Mouse (Mus musculus): ENCODE results near the gene Hyal1. TPM values are rescaled to one million over a fixed set of nuclear protein-coding genes. Genes with fewer than 3 reads are reported as not detected.
A peak's percentile ranks its signal among the peaks of the same experiment; 100 is the strongest.
"Not testable (repeated sequence)": the region's sequence is repeated elsewhere in the genome, so short reads cannot be mapped to it uniquely, and the experiment has no call there.

Gene Hyal1
- polyA plus RNA-seq, 1 experiment from 2014 or later = 8.5 TPM

DNA sequence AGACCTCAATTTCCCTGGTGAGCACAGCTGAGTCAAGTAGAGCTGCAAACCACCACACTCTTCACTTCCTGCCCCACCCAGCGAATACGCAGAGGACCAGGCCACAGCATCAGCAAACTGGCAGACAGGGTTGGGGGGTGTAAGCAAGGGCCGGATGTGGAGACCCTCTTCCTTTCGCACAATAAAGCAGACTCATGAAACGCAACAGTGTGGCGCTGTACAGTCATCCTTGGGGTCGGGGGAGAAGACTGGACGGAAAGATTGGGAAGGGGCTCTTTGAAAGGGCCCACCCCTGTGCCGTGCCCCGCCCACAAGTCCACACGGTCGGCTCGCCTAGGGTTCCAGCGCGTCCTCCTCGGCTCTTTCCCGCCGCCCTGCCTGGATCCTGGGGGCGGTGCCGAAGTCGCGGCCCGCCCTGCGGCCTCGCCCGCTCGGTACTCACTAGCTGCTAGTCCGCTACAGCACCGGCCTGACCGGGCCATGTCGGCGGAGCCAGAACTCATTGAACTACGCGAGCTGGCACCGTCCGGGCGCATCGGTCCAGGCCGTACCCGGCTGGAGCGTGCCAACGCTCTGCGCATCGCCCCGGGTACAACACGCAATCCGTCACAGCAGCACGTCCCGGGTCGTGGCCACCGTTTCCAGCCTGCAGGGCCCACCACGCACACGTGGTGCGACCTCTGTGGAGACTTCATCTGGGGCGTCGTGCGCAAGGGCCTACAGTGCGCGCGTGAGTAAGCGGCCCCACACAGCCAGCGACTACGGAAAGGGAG is 25.4 kb upstream of the Hyal1 start, which contains the start of gene Rassf1:
Rassf1 (plus strand) TSS at position 439 of the 773 bp plus-strand sequence.
- Histone ChIP-seq H3K27ac (replicated peaks) (0 out of 2 replicates have a peak within 1 kb of the TSS, but pooled peaks have one; percentile 38), H3K9ac (replicated peaks) (peak within 1 kb of the TSS; percentile 45), H3K36me3 (no peaks in the 10 kb centered on the region), H3K4me2 (peak within 1 kb of the TSS; percentile 89), H3K4me3 (replicated peaks) (peak within 1 kb of the TSS; percentile 36), H3K27me3 (replicated peaks) (peaks cover 50% of the 10 kb centered on the region), H3K4me1 (peaks cover 61% of the 10 kb centered on the region), H3K9me3 (replicated peaks) (no peaks in the 10 kb centered on the region)
- ATAC-seq (ENCODE audit: low FRiP score) = no peak
- WGBS = 2% methylated on average over 63 of the region's 63 CpGs

DNA sequence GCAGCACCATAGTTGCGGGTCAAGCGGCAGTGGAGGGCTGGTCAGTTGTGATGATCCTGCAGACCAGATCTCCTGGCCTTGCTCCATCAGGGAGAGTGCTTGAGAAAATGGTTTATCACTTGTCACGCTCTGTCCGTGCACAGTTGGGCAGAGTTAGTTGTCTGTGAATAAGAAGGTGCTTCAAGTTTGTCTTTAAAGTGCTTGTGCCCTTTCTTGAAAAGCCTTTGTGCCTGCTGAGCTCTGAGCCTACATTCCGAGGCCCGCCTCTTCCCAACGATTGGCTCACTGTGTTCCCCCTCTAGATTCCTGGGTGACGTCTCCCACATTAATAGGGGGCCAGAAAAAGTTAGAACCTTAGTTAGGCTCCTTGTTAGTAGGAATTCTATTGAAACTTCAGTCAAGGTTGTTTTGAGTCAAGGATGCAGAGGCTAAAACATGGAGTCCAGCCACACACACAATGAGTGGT is 24.8 kb upstream of the Hyal1 start:
- H3K4me2 ChIP-seq = peak overlapping the region; percentile 89
- peak overlapping the region; percentile 45; the same call in 1 of the 2 replicates for H3K9ac ChIP-seq (replicated peaks)
- H3K9me3 ChIP-seq (replicated peaks) = no peaks in the 10 kb centered on the region
- ATAC-seq (ENCODE audit: low FRiP score) = no peak
- peaks cover 61% of the 10 kb centered on the region for H3K4me1 ChIP-seq
- H3K36me3 ChIP-seq = no peaks in the 10 kb centered on the region; the same call in 1 of the 2 replicates
- H3K4me3 ChIP-seq (replicated peaks) = peak overlapping the region; percentile 36
- peaks cover 50% of the 10 kb centered on the region for H3K27me3 ChIP-seq (replicated peaks)
- 14% methylated on average over 8 of the region's 8 CpGs for WGBS
- 0 out of 2 replicates have a peak overlapping the region, but pooled peaks have one; percentile 38 for H3K27ac ChIP-seq (replicated peaks)

DNA sequence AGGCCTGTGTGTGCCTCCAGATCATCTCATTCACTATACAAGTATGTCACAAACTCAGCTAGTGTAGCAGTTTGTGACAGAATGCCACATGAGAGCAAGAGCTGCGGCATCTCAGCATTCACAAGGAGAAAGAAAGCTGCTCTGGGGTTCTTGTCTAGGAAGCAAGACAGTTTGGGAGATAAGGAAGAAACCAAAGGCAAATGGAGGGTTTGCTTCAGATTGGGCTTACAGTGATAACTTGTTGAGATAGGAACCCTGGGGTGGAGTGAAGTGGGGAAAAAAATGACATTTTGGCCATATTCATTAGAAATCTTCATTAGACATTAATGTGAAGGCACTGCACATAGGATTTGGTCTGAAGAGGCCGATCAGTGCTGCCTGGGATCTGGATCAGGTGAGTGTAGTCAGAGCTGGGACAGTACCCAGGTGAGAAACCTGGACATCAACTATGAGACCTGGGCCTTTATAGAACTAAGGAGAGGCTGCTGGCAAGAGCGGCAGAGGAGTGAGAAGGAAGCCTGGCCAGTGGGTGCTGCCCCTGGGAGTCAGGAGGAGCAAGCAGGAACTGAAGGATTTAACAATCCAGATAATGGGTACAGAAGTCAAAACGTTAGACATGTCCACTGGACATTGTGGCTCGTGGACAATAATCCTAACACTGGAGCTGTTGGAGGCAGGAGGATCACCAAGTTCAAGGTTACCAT is 23.9 kb upstream of the Hyal1 start:
- Histone ChIP-seq H3K27me3 (replicated peaks) (peaks cover 50% of the 10 kb centered on the region), H3K9me3 (replicated peaks) (no peaks in the 10 kb centered on the region), H3K36me3 (peaks cover 9% of the 10 kb centered on the region), H3K9ac (replicated peaks) (no peak overlapping the region), H3K4me3 (replicated peaks) (peak overlapping the region; percentile 82; the same call in 1 of the 2 replicates), H3K4me2 (peak overlapping the region; percentile 89), H3K4me1 (peaks cover 58% of the 10 kb centered on the region), H3K27ac (replicated peaks) (no peak overlapping the region)
- no peak for ATAC-seq (ENCODE audit: low FRiP score)
- 81% methylated on average over 5 of the region's 5 CpGs for WGBS

DNA sequence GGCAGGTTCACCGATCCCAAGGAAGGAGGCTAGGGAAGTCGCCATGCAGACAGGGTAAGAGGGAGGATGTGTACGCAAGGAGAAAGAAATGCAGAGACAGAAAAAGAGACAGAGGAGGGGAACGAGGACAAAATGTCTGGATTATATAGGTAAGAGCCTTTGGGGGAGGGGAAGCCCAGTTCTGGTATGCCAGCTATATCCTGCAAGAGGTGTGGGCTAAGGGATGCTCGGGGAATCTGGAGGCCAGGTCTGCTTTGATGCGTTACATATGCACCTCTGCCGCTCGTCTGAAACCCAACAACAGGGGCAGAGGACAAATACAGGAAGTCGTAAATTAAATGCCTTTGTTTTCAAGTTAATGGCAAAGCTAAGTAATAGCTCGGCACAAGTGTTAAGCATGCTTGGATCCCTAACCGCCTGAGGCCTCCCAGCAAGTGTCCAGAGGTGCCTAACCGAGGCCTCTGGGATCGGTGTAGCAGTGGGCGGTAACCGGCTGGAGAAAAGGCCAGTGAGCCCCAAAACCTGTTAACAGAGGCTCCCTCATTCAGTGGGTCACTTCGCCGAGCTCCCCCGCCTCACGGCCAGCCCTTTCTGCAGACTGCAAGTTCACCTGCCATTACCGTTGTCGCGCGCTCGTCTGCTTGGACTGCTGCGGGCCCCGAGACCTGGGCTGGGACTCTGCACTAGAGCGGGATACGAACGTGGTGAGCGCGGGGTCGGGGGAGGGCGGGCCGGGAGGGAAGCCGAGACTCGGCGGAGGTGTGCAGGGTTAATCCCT is 23.0 kb upstream of the Hyal1 start:
- peaks cover 58% of the 10 kb centered on the region for H3K4me1 ChIP-seq

DNA sequence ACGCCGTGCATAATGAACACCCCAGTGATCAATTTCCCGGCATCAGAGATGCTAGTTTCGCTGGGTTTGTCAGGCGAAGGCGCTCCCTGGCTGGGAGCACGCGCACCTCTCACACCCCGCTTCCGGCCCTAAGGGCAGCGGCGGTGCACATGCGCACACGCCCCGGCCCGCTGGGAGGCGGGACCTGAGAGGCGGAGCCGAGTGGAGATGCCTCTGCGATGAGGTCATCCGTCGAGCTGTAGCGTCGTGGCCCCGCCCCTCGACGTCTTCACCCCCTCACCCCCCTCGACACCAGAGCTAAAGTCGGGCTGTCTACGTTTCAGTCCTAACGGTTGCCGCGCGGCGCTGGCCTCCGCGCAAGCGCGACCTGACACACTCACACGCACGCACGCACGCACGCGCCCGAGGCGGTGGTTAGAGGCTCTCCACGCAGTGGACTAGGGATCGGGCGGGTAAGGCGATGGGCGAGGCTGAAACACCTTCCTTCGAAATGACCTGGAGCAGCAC is 22.4 kb upstream of the Hyal1 start:
- peaks cover 23% of the 10 kb centered on the region for H3K36me3 ChIP-seq
- H3K4me1 ChIP-seq = peaks cover 58% of the 10 kb centered on the region
- no peaks in the 10 kb centered on the region for H3K9me3 ChIP-seq (replicated peaks)
- WGBS = under 1% methylated on average over 53 of the region's 53 CpGs
- H3K27ac ChIP-seq (replicated peaks) = peak overlapping the region; percentile 92
- H3K4me2 ChIP-seq = peak overlapping the region; percentile 89
- H3K4me3 ChIP-seq (replicated peaks) = peak overlapping the region; percentile 82
- peaks cover 36% of the 10 kb centered on the region for H3K27me3 ChIP-seq (replicated peaks)
- H3K9ac ChIP-seq (replicated peaks) = peak overlapping the region; percentile 84
- ATAC-seq (ENCODE audit: low FRiP score) = peak; percentile 93

More for the DNA sequence above, 23.0 kb upstream of the Hyal1 start:
- Histone ChIP-seq H3K9ac (replicated peaks) (peak overlapping the region; percentile 72), H3K4me3 (replicated peaks) (peak overlapping the region; percentile 82), H3K4me2 (peak overlapping the region; percentile 89), H3K27me3 (replicated peaks) (peaks cover 43% of the 10 kb centered on the region), H3K9me3 (replicated peaks) (no peaks in the 10 kb centered on the region), H3K27ac (replicated peaks) (peak overlapping the region; percentile 92), H3K36me3 (peaks cover 17% of the 10 kb centered on the region)
- peak; percentile 73 for ATAC-seq (ENCODE audit: low FRiP score)
- 4% methylated on average over 37 of the region's 37 CpGs for WGBS

DNA sequence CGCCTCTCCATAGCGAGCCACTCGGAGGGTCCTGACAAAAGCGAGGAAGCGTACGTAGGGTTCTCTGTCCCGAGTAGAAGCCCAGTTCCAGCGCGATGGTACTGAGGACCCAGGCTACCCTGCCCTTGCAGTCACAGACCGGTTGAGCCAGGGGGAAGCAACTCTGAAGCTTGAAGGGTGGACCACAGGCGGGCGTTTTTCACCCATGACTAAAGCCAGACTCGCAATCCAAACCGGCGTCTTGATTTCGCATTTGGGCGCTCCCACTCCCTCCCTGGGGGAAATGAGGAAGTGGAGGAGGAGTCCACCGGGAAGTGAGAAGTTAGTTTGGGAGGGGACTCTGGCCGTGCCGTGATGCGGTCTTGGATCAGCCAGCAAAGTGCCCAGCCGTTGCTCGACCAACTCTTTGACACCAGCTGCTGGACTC is 21.7 kb upstream of the Hyal1 start:
- no peaks in the 10 kb centered on the region for H3K9me3 ChIP-seq (replicated peaks)
- ATAC-seq (ENCODE audit: low FRiP score) = peak; percentile 16; the same call in 1 of the 2 replicates
- H3K36me3 ChIP-seq = peaks cover 30% of the 10 kb centered on the region
- peaks cover 58% of the 10 kb centered on the region for H3K4me1 ChIP-seq
- H3K27me3 ChIP-seq (replicated peaks) = peaks cover 31% of the 10 kb centered on the region
- peak overlapping the region; percentile 89 for H3K4me2 ChIP-seq
- H3K4me3 ChIP-seq (replicated peaks) = peak overlapping the region; percentile 82
- H3K27ac ChIP-seq (replicated peaks) = peak overlapping the region; percentile 92
- WGBS = 0% methylated on average over 23 of the region's 23 CpGs
- peak overlapping the region; percentile 84 for H3K9ac ChIP-seq (replicated peaks)

DNA sequence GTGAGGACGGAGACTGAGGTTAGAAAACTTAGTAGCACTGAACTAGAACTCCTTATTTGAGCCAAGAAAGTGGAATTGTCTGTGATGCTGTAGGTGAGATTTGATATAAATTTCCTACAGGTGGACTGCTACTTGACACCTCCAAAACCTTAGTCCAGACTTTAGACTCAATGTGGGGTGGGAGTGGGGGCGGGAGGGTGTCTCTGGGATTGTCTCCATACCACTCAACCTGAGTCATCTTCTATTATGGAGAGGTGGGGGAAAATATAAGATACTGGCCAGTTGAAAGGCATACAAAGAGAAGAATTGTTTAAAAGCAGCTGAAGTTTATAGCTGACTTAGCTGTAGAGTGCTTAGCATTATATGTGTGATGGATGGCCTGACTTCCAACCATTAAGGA is 21.0 kb upstream of the Hyal1 start:
- peaks cover 37% of the 10 kb centered on the region for H3K36me3 ChIP-seq
- H3K9ac ChIP-seq (replicated peaks) = peak overlapping the region; percentile 84

DNA sequence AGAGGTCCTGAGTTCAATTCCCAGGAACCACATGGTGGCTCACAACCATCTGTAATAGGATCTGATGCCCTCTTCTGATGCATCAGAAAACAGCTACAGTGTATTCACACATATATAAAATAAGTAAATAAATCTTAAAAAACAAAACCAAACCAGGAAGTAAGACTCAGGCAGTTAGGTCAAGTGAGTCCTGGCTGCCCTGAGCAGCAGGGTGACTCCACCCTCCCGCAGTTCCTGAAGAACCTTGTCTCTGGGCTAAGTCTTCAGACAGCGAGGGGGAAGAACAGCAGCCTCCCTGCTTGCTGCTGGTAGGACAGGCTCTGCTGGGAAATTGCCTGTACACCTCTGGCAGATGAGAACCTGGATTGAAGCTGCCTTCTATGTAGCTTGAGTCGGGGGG is 20.4 kb upstream of the Hyal1 start:
- Histone ChIP-seq H3K4me2 (peak overlapping the region; percentile 89), H3K36me3 (peaks cover 43% of the 10 kb centered on the region), H3K27me3 (replicated peaks) (peaks cover 18% of the 10 kb centered on the region), H3K27ac (replicated peaks) (no peak overlapping the region), H3K4me3 (replicated peaks) (peak overlapping the region; percentile 82; the same call in 1 of the 2 replicates), H3K4me1 (peaks cover 50% of the 10 kb centered on the region), H3K9me3 (replicated peaks) (no peaks in the 10 kb centered on the region), H3K9ac (replicated peaks) (no peak overlapping the region)
- WGBS = 76% methylated on average over 3 of the region's 3 CpGs
- ATAC-seq (ENCODE audit: low FRiP score) = no peak

More for the DNA sequence above, 21.0 kb upstream of the Hyal1 start:
- 54% methylated on average over 2 of the region's 2 CpGs for WGBS
- Histone ChIP-seq H3K4me3 (replicated peaks) (peak overlapping the region; percentile 82), H3K4me2 (peak overlapping the region; percentile 89), H3K9me3 (replicated peaks) (no peaks in the 10 kb centered on the region), H3K27ac (replicated peaks) (peak overlapping the region; percentile 92; the same call in 1 of the 2 replicates), H3K27me3 (replicated peaks) (peaks cover 24% of the 10 kb centered on the region), H3K4me1 (peaks cover 56% of the 10 kb centered on the region)
- no peak for ATAC-seq (ENCODE audit: low FRiP score)

DNA sequence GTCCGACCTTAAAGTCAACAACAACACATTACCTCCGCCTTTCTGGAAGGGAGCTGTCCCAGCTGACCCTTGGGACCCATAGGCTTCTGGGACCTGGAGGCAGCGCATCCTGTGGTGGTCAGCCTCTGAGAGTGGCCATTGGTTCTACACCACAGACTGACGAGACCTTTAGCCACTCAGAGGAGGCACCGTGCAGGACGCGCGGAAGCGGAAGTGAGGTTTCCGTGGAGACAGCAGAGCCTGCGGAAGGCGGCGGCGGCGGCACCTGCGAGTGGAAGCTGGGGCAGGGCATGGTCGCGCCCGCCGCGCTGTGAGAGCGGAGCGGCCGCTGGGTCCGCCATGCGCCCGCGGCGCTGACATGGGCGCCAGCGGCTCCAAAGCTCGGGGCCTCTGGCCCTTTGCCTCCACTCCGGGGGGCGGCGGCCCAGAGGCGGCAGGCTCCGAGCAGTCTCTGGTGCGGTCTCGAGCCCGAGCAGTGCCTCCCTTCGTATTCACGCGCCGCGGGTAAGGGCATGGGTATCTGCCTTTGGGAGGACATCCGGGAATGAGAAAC is 13.6 kb upstream of the Hyal1 start, which contains the start of gene Tusc2:
Tusc2 (plus strand) TSS at position 227 of the 553 bp plus-strand sequence.
- peak within 1 kb of the TSS; percentile 73 for H3K27ac ChIP-seq (replicated peaks)
- peak within 1 kb of the TSS; percentile 95 for H3K9ac ChIP-seq (replicated peaks)
- under 1% methylated on average over 45 of the region's 46 CpGs for WGBS
- H3K4me3 ChIP-seq (replicated peaks) = peak within 1 kb of the TSS; percentile 69
- peak; percentile 93 for ATAC-seq (ENCODE audit: low FRiP score)
- peaks cover 39% of the 10 kb centered on the region for H3K4me1 ChIP-seq
- H3K4me2 ChIP-seq = peak within 1 kb of the TSS; percentile 78
- H3K27me3 ChIP-seq (replicated peaks) = no peaks in the 10 kb centered on the region
- H3K9me3 ChIP-seq (replicated peaks) = no peaks in the 10 kb centered on the region
- H3K36me3 ChIP-seq = peaks cover 57% of the 10 kb centered on the region

DNA sequence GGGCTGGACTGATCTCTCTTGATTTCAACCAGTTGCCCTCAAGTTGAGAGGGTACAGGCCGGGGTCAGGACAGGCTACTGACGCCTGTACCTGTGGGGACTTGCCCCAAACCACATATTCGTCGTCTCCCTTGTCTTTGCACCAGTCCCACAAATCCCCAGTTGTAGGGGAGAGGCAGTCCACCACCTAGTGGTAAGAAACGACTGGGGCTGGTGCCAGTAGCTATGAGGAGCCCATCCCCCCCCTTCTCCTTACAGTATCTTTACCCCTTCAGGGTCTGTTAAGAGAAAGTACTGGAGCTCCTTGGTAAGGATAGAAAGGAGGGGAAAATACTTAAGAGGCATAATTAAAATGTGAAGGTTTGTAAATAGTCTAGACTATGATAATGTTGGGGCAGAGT is 11.2 kb upstream of the Hyal1 start:
- not testable (repeated sequence) for H3K9me3 ChIP-seq (replicated peaks); H3K27me3 ChIP-seq (replicated peaks); ATAC-seq (ENCODE audit: low FRiP score); H3K9ac ChIP-seq (replicated peaks); H3K27ac ChIP-seq (replicated peaks); H3K4me3 ChIP-seq (replicated peaks)
- H3K4me2 ChIP-seq = peak overlapping the region; percentile 5; the same call in 1 of the 2 replicates
- peaks cover 33% of the 10 kb centered on the region for H3K36me3 ChIP-seq
- 58% methylated on average over 5 of the region's 5 CpGs for WGBS
- peaks cover 53% of the 10 kb centered on the region for H3K4me1 ChIP-seq

Data from neural tube, embryonic 15.5 days (tissue).